Mouse (Mus musculus) embryonic facial prominence, embryonic 13.5 days (tissue): ENCODE data around the gene Slfn5. TPM values are rescaled to one million over a fixed set of nuclear protein-coding genes. Genes with fewer than 3 reads are reported as not detected.
"Not testable (repeated sequence)": the region's sequence is repeated elsewhere in the genome, so short reads cannot be mapped to it uniquely, and the experiment has no call there.

Experiments used
- ATAC-seq: fragments of 200-750 bp; cut with Nextera tagmentation; 2 replicates; pipeline ENCODE4 v1.8.0; 2017; ENCODE audit warnings: low read depth; ENCODE audit not compliant: insufficient number of reproducible peaks, insufficient read depth, low FRiP score, low TSS enrichment
- H3K27ac ChIP-seq: fragments of 300-500 bp; sonication (generic); 2 replicates; pipeline ENCODE4 v1.5.1; 2015; ENCODE audit warnings: moderate library complexity, mild to moderate bottlenecking, inconsistent platforms
- H3K27me3 ChIP-seq: fragments of 300-500 bp; sonication (generic); 2 replicates; pipeline ENCODE4 v1.6.1; 2015; ENCODE audit warnings: mild to moderate bottlenecking, inconsistent platforms
- H3K36me3 ChIP-seq: fragments of 300-500 bp; sonication (generic); 2 replicates; pipeline ENCODE4 v1.6.1; 2015; ENCODE audit warnings: mild to moderate bottlenecking, inconsistent platforms
- H3K4me1 ChIP-seq: fragments of 300-500 bp; sonication (generic); 2 replicates; pipeline ENCODE4 v1.6.1; 2015; ENCODE audit warnings: inconsistent platforms
- H3K4me2 ChIP-seq: fragments of 300-500 bp; sonication (generic); 2 replicates; pipeline ENCODE4 v1.6.1; 2015; ENCODE audit warnings: moderate library complexity, mild to moderate bottlenecking, inconsistent platforms
- H3K4me3 ChIP-seq: fragments of 300-500 bp; sonication (generic); 2 replicates; pipeline ENCODE4 v1.5.1; 2015; ENCODE audit warnings: mild to moderate bottlenecking, inconsistent platforms
- H3K9ac ChIP-seq: fragments of 300-500 bp; sonication (generic); 2 replicates; pipeline ENCODE4 v1.6.1; 2015; ENCODE audit warnings: mild to moderate bottlenecking, inconsistent platforms
- H3K9me3 ChIP-seq: fragments of 300-500 bp; sonication (generic); 2 replicates; pipeline ENCODE4 v1.6.1; 2016; ENCODE audit warnings: inconsistent platforms
- WGBS: fragments of 180-500 bp; shearing (Covaris S2); methylation state at CpG from one replicate; pipeline ENCODE4 v1.1.7; 2015; ENCODE audit warnings: mixed read lengths; 5-methylcytosine and 5-hydroxymethylcytosine counted together
- polyA plus RNA-seq: library from polyadenylated mRNA; unstranded; fragments of >200 nt; fragmentation: Nextera tagmentation; extraction: Ambion mirVana; gene quantifications from 2 replicates; pipeline ENCODE4 v1.2.1, GENCODE M21; 2015

The Slfn5 gene
- polyA plus RNA-seq, 1 experiment from 2014 or later, result 1.8 TPM

- H3K4me1 ChIP-seq, result no peaks in the 10 kb centered on the region
- no peak overlapping the region for H3K27ac ChIP-seq
- H3K27me3 ChIP-seq, result peaks cover 60% of the 10 kb centered on the region
- H3K9ac ChIP-seq, result no peak overlapping the region
- no peaks in the 10 kb centered on the region for H3K9me3 ChIP-seq
- 76% methylated on average over 4 of the region's 4 CpGs for WGBS
- no peak overlapping the region for H3K4me2 ChIP-seq
- H3K4me3 ChIP-seq, result no peak overlapping the region
- no peak for ATAC-seq
- no peaks in the 10 kb centered on the region for H3K36me3 ChIP-seq
Observed at GRCm38 (mm10) chr11:82921691-82922090, 29.5 kb upstream of the Slfn5 start.

GRCm38 (mm10) chr11:82923910-82924309 is 27.2 kb upstream of the Slfn5 start:
- H3K36me3 ChIP-seq, H3K4me2 ChIP-seq, ATAC-seq, H3K4me3 ChIP-seq, H3K9ac ChIP-seq, H3K9me3 ChIP-seq, H3K4me1 ChIP-seq, H3K27ac ChIP-seq: not testable (repeated sequence)
- peaks cover 75% of the 10 kb centered on the region for H3K27me3 ChIP-seq
- WGBS, result 91% methylated on average over 6 of the region's 6 CpGs

GRCm38 (mm10) chr11:82928897-82929632 is 22.1 kb upstream of the Slfn5 start:
- no peaks in the 10 kb centered on the region for H3K9me3 ChIP-seq
- H3K4me1 ChIP-seq, result peaks cover 9% of the 10 kb centered on the region
- H3K4me2 ChIP-seq, result no peak overlapping the region
- WGBS, result 29% methylated on average over 20 of the region's 20 CpGs
- no peaks in the 10 kb centered on the region for H3K36me3 ChIP-seq
- peaks cover 82% of the 10 kb centered on the region for H3K27me3 ChIP-seq
- no peak for ATAC-seq
- H3K4me3 ChIP-seq, result no peak overlapping the region
- H3K9ac ChIP-seq, result no peak overlapping the region
- no peak overlapping the region for H3K27ac ChIP-seq

GRCm38 (mm10) chr11:82929633-82929950 is 21.6 kb upstream of the Slfn5 start:
- Histone ChIP-seq H3K9ac (no peak overlapping the region), H3K4me1 (peaks cover 9% of the 10 kb centered on the region), H3K27ac (no peak overlapping the region), H3K27me3 (peaks cover 87% of the 10 kb centered on the region), H3K36me3 (no peaks in the 10 kb centered on the region), H3K4me3 (no peak overlapping the region), H3K9me3 (no peaks in the 10 kb centered on the region), H3K4me2 (no peak overlapping the region)
- ATAC-seq, result no peak
- WGBS, result 26% methylated on average over 3 of the region's 3 CpGs

GRCm38 (mm10) chr11:82930391-82930955 is 20.7 kb upstream of the Slfn5 start:
- not testable (repeated sequence) for H3K36me3 ChIP-seq, H3K9me3 ChIP-seq, ATAC-seq, H3K4me1 ChIP-seq, H3K27ac ChIP-seq
- Histone ChIP-seq H3K4me2 (peak overlapping the region; percentile 78), H3K27me3 (peaks cover 89% of the 10 kb centered on the region), H3K9ac (0 out of 2 replicates have a peak overlapping the region, but pooled peaks have one; percentile 32), H3K4me3 (peak overlapping the region; percentile 46)
- 2% methylated on average over 80 of the region's 85 CpGs for WGBS

- Histone ChIP-seq H3K4me3 (peak overlapping the region; percentile 46), H3K9ac (peak overlapping the region; percentile 60), H3K4me2 (peak overlapping the region; percentile 78), H3K27me3 (peaks cover 89% of the 10 kb centered on the region)
- not testable (repeated sequence) for H3K27ac ChIP-seq, ATAC-seq, H3K36me3 ChIP-seq, H3K4me1 ChIP-seq, H3K9me3 ChIP-seq
- 2% methylated on average over 55 of the region's 63 CpGs for WGBS
Observed at GRCm38 (mm10) chr11:82931161-82931560, 20.0 kb upstream of the Slfn5 start.

GRCm38 (mm10) chr11:82931671-82932450 is 19.3 kb upstream of the Slfn5 start:
- Histone ChIP-seq H3K27me3 (peaks cover 89% of the 10 kb centered on the region), H3K4me3 (peak overlapping the region; percentile 46), H3K4me2 (peak overlapping the region; percentile 78), H3K9ac (peak overlapping the region; percentile 60)
- ATAC-seq, H3K27ac ChIP-seq, H3K9me3 ChIP-seq, H3K36me3 ChIP-seq, H3K4me1 ChIP-seq: not testable (repeated sequence)
- under 1% methylated on average over 119 of the region's 119 CpGs for WGBS

- Histone ChIP-seq H3K36me3 (no peaks in the 10 kb centered on the region), H3K27me3 (peaks cover 92% of the 10 kb centered on the region), H3K27ac (no peak overlapping the region), H3K4me1 (peaks cover 9% of the 10 kb centered on the region), H3K9ac (peak overlapping the region; percentile 58), H3K4me3 (peak overlapping the region; percentile 46), H3K4me2 (peak overlapping the region; percentile 78), H3K9me3 (no peaks in the 10 kb centered on the region)
- no peak for ATAC-seq
- 1% methylated on average over 29 of the region's 29 CpGs for WGBS
Observed at GRCm38 (mm10) chr11:82933186-82933585, 18.0 kb upstream of the Slfn5 start.

- Histone ChIP-seq H3K36me3 (no peaks in the 10 kb centered on the region), H3K9ac (no peak overlapping the region), H3K4me2 (no peak overlapping the region), H3K4me1 (no peaks in the 10 kb centered on the region), H3K27me3 (peaks cover 56% of the 10 kb centered on the region), H3K4me3 (no peak overlapping the region), H3K9me3 (no peaks in the 10 kb centered on the region), H3K27ac (no peak overlapping the region)
- WGBS, result 25% methylated on average over 6 of the region's 6 CpGs
- ATAC-seq, result no peak
Observed at GRCm38 (mm10) chr11:82943336-82943735, 7.8 kb upstream of the Slfn5 start.

GRCm38 (mm10) chr11:82945636-82946035 is 5.5 kb upstream of the Slfn5 start:
- no peak overlapping the region for H3K4me2 ChIP-seq
- peaks cover 52% of the 10 kb centered on the region for H3K27me3 ChIP-seq
- no peaks in the 10 kb centered on the region for H3K36me3 ChIP-seq
- no peaks in the 10 kb centered on the region for H3K4me1 ChIP-seq
- no peaks in the 10 kb centered on the region for H3K9me3 ChIP-seq
- 73% methylated on average over 2 of the region's 2 CpGs for WGBS
- H3K9ac ChIP-seq, result no peak overlapping the region
- no peak overlapping the region for H3K4me3 ChIP-seq
- no peak overlapping the region for H3K27ac ChIP-seq
- ATAC-seq, result no peak

GRCm38 (mm10) chr11:82947457-82947856 is 3.7 kb upstream of the Slfn5 start:
- 35% methylated on average over 4 of the region's 4 CpGs for WGBS

GRCm38 (mm10) chr11:82949036-82949435 is 2.1 kb upstream of the Slfn5 start:
- H3K9ac ChIP-seq, result no peak overlapping the region
- ATAC-seq, result no peak
- no peak overlapping the region for H3K27ac ChIP-seq
- no peak overlapping the region for H3K4me3 ChIP-seq
- H3K9me3 ChIP-seq, result no peaks in the 10 kb centered on the region
- H3K4me2 ChIP-seq, result no peak overlapping the region
- H3K36me3 ChIP-seq, result no peaks in the 10 kb centered on the region
- WGBS, result 85% methylated on average over 9 of the region's 9 CpGs
- H3K4me1 ChIP-seq, result peaks cover 10% of the 10 kb centered on the region
- H3K27me3 ChIP-seq, result peaks cover 62% of the 10 kb centered on the region

More at GRCm38 (mm10) chr11:82947457-82947856, 3.7 kb upstream of the Slfn5 start:
- Histone ChIP-seq H3K27ac (no peak overlapping the region), H3K9me3 (no peaks in the 10 kb centered on the region), H3K4me2 (no peak overlapping the region), H3K4me3 (no peak overlapping the region), H3K27me3 (peaks cover 59% of the 10 kb centered on the region), H3K36me3 (no peaks in the 10 kb centered on the region), H3K4me1 (peaks cover 10% of the 10 kb centered on the region), H3K9ac (no peak overlapping the region)
- no peak for ATAC-seq
